Mouse (Mus musculus): ENCODE measurements around the gene Gm21954.

Gm21954 gene

GRCm38 (mm10) chr3:55462904-55463668, 8.9 kb downstream of the Gm21954 start:
- DNase-seq (ENCODE audit: low read depth, low spot score) = no peak

DNA sequence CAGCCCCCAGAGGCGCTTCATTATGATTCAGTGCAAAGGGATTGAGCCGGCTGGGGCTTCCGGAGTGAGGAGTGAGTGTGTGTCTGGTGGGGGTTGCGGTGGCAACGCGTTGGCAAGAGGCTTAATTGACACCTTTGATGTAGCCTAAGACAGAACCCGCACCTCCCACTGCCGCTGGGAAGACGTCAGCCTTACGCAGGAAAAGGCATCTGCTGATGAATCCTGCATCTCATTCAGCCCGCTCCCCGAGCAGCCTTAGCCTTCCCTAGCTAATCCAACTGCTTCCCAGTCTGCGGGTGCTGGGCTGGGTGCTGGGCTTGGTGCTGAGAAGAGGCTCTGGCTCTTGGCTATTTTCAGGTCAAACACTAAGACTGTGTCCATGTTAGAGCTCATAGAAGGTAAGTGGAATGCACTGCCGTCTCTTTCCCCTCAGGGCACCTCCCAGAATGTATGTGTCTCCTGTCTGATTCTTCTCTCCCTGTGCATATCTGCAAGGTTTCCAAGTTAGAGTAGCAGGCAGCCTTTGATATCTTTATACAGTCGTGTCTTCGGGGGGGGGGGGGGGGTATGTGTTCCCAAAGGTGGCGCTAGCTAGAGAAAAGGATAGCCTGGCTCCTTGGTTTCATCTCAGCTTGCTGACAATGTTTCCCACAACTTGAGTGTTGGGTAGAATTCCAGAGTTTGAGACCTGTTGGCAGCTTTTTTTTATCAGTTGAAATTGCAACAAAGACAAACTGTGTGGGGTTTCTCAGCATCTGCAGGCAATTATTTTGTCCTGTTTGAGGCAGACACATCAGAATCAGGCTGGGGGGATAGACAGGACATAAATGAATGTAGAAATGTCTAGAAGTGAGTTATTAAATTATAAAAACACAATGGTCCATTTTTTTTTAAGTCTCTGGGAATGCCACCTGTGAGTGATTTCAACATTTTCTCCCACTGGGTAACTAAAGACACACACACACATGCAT, 10.0 kb downstream of the Gm21954 start:
- peak; percentile 71 for DNase-seq (ENCODE audit: low read depth, low spot score)

DNA sequence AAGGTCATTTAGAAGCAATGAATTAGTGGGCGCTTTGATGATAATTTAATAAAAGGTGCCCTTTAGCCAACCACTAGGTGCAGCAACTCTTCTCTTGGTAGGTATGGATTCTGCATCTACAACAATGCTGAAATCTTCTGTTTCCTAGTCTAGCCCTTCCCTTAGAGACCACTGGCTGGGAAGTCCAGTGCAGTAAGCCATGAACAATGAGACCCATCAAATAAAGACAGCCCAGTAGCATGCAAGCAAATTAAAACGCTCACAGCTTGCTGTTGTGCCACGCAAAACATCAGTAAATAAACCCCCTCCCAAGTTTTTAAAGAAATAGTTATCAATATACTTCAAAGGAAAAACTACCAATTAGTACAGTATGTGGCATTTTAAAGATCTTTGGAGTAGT, 10.9 kb downstream of the Gm21954 start:
- no peak for DNase-seq (ENCODE audit: low read depth, low spot score)

GRCm38 (mm10) chr3:55452464-55452863, 19.5 kb downstream of the Gm21954 start:
- no peak for DNase-seq (ENCODE audit: low read depth, low spot score)

GRCm38 (mm10) chr3:55451877-55452276, 20.1 kb downstream of the Gm21954 start:
- DNase-seq (ENCODE audit: low read depth, low spot score) = no peak

DNA sequence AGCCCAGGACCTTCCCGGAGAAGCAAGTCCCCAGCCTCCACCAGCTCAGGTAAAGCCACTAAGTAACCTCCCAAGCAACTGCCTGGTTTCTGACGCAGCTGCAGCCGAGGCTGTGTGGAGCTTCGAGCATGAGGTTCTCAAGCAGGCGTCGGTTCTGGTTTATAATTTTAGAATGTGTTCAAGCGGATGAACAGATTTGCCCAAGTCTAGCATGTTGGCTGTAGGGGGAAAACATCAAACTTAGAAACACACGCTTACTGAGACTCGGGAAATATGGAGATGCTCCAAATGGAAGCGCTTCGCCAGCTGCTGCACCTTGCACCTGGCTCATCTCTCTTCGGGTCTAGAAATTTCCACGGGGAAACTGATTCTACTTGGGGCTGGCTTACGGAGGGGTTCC, 21.0 kb downstream of the Gm21954 start:
- no peak for DNase-seq (ENCODE audit: low read depth, low spot score)

- no peak for DNase-seq (ENCODE audit: low read depth, low spot score)
Observed at GRCm38 (mm10) chr3:55449148-55449547, 22.9 kb downstream of the Gm21954 start.

DNA sequence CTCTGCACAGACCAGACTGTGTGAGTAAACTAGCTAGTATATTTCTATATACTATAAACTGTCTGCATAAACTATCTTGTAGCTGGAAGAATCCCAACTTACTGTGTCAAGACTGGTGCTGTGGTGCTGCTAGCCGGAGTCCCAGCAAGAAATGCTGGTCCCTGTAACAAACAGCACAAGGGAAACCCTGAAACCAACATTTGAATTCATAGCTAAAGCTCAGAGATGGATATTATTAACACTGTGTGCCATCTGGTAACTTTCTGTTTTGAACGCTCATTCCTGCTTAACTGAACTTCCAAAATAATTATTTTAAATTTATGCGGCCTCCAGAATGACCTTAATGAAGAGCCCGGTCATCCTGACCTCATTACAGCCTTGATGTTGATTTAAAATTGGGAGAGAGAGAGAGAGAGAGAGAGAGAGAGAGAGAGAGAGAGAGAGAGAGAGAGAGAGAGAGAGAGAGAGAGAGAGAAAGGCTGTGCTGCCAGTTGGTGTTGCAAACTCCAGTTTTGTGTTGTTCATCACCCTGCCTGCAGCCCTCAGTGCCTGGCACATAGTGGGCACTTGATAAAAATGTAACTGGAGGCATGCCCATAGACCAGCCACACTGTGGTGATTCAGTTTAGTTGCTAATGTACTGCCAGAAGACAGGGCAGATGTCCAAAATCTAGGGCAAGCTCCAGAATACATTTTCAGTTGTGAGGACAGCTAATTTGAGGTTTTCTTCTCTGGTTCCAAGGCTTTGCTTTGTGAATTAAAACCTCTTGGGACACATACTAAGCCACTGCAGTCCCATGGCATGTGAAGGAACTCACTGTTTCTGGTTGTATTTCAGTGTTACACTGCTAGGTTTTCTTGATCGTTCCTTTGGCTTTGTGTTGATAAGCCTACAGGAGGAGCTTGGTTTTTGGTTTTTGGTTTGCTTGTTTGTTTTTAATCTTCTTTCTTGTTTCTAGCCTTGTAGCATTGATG, 24.2 kb downstream of the Gm21954 start:
- DNase-seq (ENCODE audit: low read depth, low spot score) = no peak

DNA sequence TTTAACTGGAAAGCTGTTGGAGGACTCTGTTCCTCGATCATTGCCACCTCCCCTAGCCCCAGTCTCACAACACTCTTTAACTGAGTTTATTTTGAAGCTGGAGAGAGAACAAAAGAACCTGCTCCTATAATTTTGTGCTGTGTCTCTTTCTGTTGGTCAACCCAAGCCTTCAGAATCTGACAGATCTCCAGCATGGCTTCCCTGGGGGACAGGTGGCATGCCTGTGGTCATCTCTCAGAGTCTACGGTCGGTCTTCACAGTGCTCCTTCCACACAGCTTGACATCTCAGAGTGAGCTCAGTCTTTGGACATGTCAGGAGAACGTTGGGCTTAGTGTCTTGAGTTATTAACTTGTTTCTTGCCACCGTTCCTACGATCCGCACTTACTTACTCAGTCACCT, 25.3 kb downstream of the Gm21954 start:
- DNase-seq (ENCODE audit: low read depth, low spot score) = no peak

- no peak for DNase-seq (ENCODE audit: low read depth, low spot score)
Observed at GRCm38 (mm10) chr3:55443725-55444124, 28.3 kb downstream of the Gm21954 start.

- no peak for DNase-seq (ENCODE audit: low read depth, low spot score)
Observed at GRCm38 (mm10) chr3:55443271-55443670, 28.7 kb downstream of the Gm21954 start.

DNA sequence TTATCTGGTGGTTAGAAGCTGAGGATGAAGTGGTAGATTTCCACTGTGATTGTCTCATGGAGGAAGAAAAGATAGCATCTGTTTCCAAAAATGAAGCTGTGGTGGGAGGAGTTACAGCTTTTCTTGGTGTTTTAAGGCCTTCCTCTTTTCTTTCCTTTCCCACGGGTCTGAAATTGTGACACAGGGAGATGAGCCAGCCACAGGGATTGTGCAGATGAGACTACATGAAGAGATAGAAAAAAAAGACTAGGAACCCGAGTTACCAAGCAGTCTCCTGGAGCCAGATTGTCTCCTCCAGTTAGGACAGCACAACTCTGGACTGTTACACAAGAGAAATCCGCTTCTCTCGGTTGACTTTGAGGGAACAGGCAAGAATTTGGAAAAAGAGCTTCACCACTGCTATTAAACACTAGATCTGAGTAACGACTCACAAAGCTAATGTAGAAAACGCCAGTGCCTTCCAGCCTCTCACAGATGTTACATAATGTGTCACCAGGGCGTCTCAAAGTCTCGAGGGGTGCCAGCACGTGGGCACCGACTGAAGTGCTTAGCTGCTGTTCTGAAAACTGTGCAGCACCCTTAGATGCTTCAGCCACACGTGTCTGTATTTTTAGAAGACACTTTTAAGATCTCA, 29.9 kb downstream of the Gm21954 start:
- no peak for DNase-seq (ENCODE audit: low read depth, low spot score)

- DNase-seq (ENCODE audit: low read depth, low spot score) = no peak
Observed at GRCm38 (mm10) chr3:55440342-55440741, 31.7 kb downstream of the Gm21954 start.

GRCm38 (mm10) chr3:55438824-55439446, 33.1 kb downstream of the Gm21954 start:
- DNase-seq (ENCODE audit: low read depth, low spot score) = no peak

DNA sequence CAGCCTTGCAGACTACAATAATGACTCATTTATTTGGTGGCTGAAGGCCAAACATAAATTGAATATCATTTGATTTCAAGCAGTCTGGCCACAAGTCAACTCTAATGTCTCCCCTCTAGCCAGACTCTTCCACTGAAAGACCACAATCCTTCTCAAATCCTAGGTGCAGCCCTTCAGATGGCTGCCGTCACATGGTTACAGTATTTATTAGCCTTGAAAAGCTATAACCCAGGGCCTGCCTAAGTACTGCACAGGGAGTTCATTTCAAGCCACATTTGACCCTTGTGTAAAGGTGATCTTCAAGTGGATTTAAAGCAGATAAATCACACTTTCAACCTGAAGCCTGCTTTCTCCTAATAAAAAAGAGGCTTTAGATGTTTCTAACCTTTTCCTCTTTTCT, 37.7 kb downstream of the Gm21954 start:
- peak; percentile 56 for DNase-seq (ENCODE audit: low read depth, low spot score)

GRCm38 (mm10) chr3:55431223-55431622, 40.8 kb downstream of the Gm21954 start:
- no peak for DNase-seq (ENCODE audit: low read depth, low spot score)

DNA sequence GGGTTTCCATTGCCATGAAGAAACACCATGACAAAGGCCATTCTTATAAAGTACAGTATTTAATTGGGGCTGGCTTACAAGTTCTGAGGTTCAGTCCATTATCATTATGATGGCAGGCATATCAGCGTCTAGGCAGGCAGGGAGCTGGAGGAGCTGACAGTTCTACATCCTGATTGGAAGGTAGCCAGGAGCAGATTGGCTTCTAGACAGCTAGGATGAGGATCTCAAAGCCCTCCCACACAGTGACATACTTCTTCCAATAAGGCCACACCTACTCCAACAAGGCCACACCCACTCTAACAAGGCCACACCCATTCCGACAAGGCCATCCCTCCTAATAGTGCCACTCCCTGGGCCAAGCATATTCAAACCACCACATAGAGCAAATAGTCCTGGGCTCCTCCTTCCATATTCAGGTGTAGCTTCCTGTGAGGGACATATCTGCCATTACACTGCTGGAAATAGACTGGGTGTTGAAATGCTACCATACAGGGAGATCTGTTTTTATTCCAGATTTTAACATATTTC, 41.9 kb downstream of the Gm21954 start:
- no peak for DNase-seq (ENCODE audit: low read depth, low spot score)

GRCm38 (mm10) chr3:55423640-55424397, 48.2 kb downstream of the Gm21954 start:
- peak; percentile 20 for DNase-seq (ENCODE audit: low read depth, low spot score)

DNA sequence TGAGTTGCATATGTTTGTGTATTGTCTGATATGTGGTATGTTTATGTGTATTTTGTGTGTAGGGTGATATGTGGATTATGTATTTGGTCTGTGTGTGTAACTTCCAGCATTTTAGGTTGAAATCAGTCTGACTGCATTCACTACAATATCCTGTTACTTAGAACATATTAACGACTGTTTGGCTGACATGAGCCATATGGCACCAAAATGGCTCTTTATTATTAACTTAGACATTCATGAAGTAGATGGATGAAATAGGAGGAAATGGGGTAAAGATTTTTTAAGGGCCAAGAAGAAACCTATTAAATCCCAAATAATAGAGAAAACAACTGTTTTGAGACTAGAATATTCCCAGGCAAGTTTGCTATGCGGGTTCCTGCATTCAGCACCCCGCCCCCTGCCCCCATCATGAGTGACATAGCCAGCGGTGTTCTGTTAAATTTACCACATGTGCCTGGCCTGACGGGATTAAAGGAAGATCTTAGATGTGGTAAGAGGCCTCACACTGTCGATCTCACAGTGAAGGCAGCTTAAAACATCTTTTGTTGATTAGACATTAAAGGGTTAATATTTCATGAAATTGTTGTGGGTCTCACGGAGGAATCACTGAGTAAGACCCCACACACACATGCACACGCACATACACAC, 51.5 kb downstream of the Gm21954 start:
- no peak for DNase-seq (ENCODE audit: low read depth, low spot score)
